Mouse (Mus musculus): ENCODE data around the gene Bbx. TPM values are rescaled to one million over a fixed set of nuclear protein-coding genes. Genes with fewer than 3 reads are reported as not detected.

Bbx gene
- polyA plus RNA-seq, 1 experiment from 2014 or later, result 27.4 TPM

DNA sequence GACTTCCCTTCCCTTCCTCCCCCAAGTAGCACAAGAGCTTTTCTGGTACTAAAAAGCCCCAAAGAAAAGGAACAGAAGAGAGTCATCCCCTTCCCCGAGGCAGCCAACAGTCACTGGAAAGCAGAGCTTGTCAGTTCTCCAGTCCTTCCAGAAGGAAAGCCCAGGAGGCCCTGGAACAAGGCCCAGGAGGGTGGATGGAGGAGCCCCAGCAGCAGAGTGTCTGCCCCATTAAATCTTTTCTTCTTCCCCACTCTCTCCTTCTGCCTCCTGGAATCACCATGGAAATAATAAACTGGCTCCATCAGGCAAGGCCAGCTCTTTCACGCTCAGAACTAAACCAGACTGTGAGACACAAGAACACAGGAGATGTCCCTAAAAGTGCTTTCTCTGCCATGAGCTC lies 284.3 kb downstream of the Bbx start:
- Histone ChIP-seq H3K4me3 (replicated peaks; ENCODE audit: low read length) (no peak overlapping the region), H3K27me3 (replicated peaks; ENCODE audit: control insufficient read depth, insufficient read depth, low read length) (no peaks in the 10 kb centered on the region), H3K36me3 (ENCODE audit: control insufficient read depth, insufficient read depth) (no peaks in the 10 kb centered on the region), H3K9me3 (ENCODE audit: control insufficient read depth, low read length) (0 out of 2 replicates have a peak, but pooled peaks cover 3% of the 10 kb centered on the region), H3K4me1 (replicated peaks; ENCODE audit: control insufficient read depth, insufficient read depth, low read length) (0 out of 2 replicates have a peak, but pooled peaks cover 3% of the 10 kb centered on the region), H3K27ac (ENCODE audit: low read length) (peak overlapping the region; percentile 3; the same call in 1 of the 2 replicates), H3K4me2 (ENCODE audit: low read length) (no peak overlapping the region), H3K9ac (replicated peaks; ENCODE audit: low read depth, low read length) (no peak overlapping the region)
- peak; percentile 93 for ATAC-seq
- WGBS, result 47% methylated on average over 2 of the region's 2 CpGs

Other genes starting within 250 kb of the Bbx start
- gene Ccdc54, start 158.8 kb upstream of the Bbx start, polyA plus RNA-seq (2015; fragmentation: Nextera tagmentation; extraction: Ambion mirVana), result not detected in 2 replicates